Mouse (Mus musculus) cerebellum, postnatal 10 days (tissue): ENCODE data around the gene Sdccag8.
A peak's percentile ranks its signal among the peaks of the same experiment; 100 is the strongest.

Source experiments
- DNase-seq, 2 experiments: peaks; one replicate each; pipeline ENCODE4 v3.0.0; 2021; ENCODE audit warnings: mixed read lengths in 2 of 2

The Sdccag8 gene

GRCm38 (mm10) chr1:177014921-177015439 is 200.5 kb downstream of the Sdccag8 start:
- DNase-seq, result no peak

GRCm38 (mm10) chr1:177015917-177016316 is 201.5 kb downstream of the Sdccag8 start:
- no peak for DNase-seq

GRCm38 (mm10) chr1:177016729-177017128 is 202.3 kb downstream of the Sdccag8 start:
- DNase-seq, result no peak

GRCm38 (mm10) chr1:177018750-177019149 is 204.3 kb downstream of the Sdccag8 start:
- DNase-seq, result peak in 1 of 2 experiments; percentile 37

- DNase-seq, result no peak
Observed at GRCm38 (mm10) chr1:177019668-177020067, 205.2 kb downstream of the Sdccag8 start.

GRCm38 (mm10) chr1:177022751-177023150 is 208.3 kb downstream of the Sdccag8 start:
- no peak for DNase-seq

GRCm38 (mm10) chr1:177027706-177028105 is 213.2 kb downstream of the Sdccag8 start:
- no peak for DNase-seq

- DNase-seq, result no peak
Observed at GRCm38 (mm10) chr1:177029032-177029431, 214.6 kb downstream of the Sdccag8 start.

GRCm38 (mm10) chr1:177030669-177031068 is 216.2 kb downstream of the Sdccag8 start:
- no peak for DNase-seq

GRCm38 (mm10) chr1:177031196-177031595 is 216.7 kb downstream of the Sdccag8 start:
- no peak for DNase-seq

- DNase-seq, result no peak
Observed at GRCm38 (mm10) chr1:177032233-177032632, 217.8 kb downstream of the Sdccag8 start.

- DNase-seq, result peak; percentile 71 to 79
Observed at GRCm38 (mm10) chr1:177035460-177035859, 221.0 kb downstream of the Sdccag8 start.

- no peak for DNase-seq
Observed at GRCm38 (mm10) chr1:177038383-177038782, 223.9 kb downstream of the Sdccag8 start.

- no peak for DNase-seq
Observed at GRCm38 (mm10) chr1:177039093-177039674, 224.7 kb downstream of the Sdccag8 start.

GRCm38 (mm10) chr1:177040058-177040457 is 225.6 kb downstream of the Sdccag8 start:
- no peak for DNase-seq

GRCm38 (mm10) chr1:177045885-177046284 is 231.4 kb downstream of the Sdccag8 start:
- DNase-seq, result peak; percentile 66 to 75

GRCm38 (mm10) chr1:177046963-177047362 is 232.5 kb downstream of the Sdccag8 start:
- no peak for DNase-seq

- no peak for DNase-seq
Observed at GRCm38 (mm10) chr1:177048773-177049172, 234.3 kb downstream of the Sdccag8 start.

- peak; percentile 52 to 53 for DNase-seq
Observed at GRCm38 (mm10) chr1:177051366-177051963, 237.0 kb downstream of the Sdccag8 start.

- peak in 1 of 2 experiments; percentile 28 for DNase-seq
Observed at GRCm38 (mm10) chr1:177054891-177055290, 240.4 kb downstream of the Sdccag8 start.

GRCm38 (mm10) chr1:177061761-177062160 is 247.3 kb downstream of the Sdccag8 start:
- no peak for DNase-seq

GRCm38 (mm10) chr1:177065732-177066131 is 251.3 kb downstream of the Sdccag8 start:
- no peak for DNase-seq

- no peak for DNase-seq
Observed at GRCm38 (mm10) chr1:177067123-177067646, 252.7 kb downstream of the Sdccag8 start.

- no peak for DNase-seq
Observed at GRCm38 (mm10) chr1:177069161-177069560, 254.7 kb downstream of the Sdccag8 start.
